Mouse (Mus musculus): ENCODE results near the gene Gm45234. TPM values are rescaled to one million over a fixed set of nuclear protein-coding genes. Genes with fewer than 3 reads are reported as not detected.
A peak's percentile ranks its signal among the peaks of the same experiment; 100 is the strongest.

Gm45234 gene
- polyA plus RNA-seq, 1 experiment from 2014 or later, result not detected

DNA sequence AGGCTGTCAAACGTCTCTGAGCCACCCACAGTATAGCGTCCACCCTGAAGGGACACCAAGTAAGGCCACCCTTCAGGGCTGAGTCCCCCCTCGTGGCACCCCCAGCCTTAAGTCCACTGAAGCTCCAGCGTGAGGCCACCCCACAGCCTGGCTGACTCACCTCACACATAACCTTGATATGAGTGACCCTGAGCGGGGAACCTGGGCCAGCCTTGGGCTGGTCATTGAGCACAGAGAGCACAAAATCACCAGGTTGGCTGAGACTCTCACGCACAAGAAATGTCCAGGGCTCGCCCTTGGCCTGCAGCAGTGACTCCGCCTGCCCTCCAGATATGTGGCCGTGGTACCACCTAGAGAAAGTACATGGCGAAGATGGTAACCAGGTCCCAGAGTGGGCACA is 27.2 kb downstream of the Gm45234 start:
- no peaks in the 10 kb centered on the region for H3K9me3 ChIP-seq (ENCODE audit: control insufficient read depth, low read length)
- no peaks in the 10 kb centered on the region for H3K27me3 ChIP-seq (replicated peaks; ENCODE audit: control insufficient read depth, insufficient read depth, low read length)
- H3K27ac ChIP-seq (replicated peaks; ENCODE audit: low read depth, low read length), result no peak overlapping the region
- no peak overlapping the region for H3K4me3 ChIP-seq (ENCODE audit: low read depth, low read length)
- 85% methylated on average over 10 of the region's 10 CpGs for WGBS
- no peak for DNase-seq (ENCODE audit: low spot score)
- H3K4me2 ChIP-seq (ENCODE audit: low read depth, low read length), result no peak overlapping the region
- no peak overlapping the region for H3K9ac ChIP-seq (ENCODE audit: low read depth, low read length)
- ATAC-seq (ENCODE audit: low read depth), result no peak
- no peaks in the 10 kb centered on the region for H3K4me1 ChIP-seq (ENCODE audit: control insufficient read depth, insufficient read depth, low read length)
- no peaks in the 10 kb centered on the region for H3K36me3 ChIP-seq (ENCODE audit: control insufficient read depth, insufficient read depth, low read length)

DNA sequence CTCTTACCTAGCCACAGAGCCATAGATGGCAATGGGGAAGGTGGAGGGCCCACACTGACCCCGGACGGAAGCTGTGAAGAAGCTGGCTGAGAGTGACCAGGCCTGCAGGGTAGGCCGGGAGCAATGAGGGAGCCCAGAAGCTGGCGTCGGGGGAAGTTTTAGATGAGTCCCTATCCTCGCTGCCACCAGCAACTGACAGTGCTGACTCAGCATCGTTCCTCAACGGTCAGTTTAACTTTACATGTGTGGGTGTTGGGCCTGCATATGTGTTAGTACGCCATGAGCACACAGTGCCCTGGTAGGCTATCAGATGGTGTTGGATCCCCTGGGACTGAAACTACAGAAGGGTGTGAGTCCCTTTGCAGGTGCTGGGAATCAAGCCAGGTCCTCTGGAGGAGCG is 31.3 kb downstream of the Gm45234 start:
- Histone ChIP-seq H3K4me3 (ENCODE audit: low read depth, low read length) (no peak overlapping the region), H3K36me3 (ENCODE audit: control insufficient read depth, insufficient read depth, low read length) (no peaks in the 10 kb centered on the region), H3K9me3 (ENCODE audit: control insufficient read depth, low read length) (no peaks in the 10 kb centered on the region), H3K27ac (replicated peaks; ENCODE audit: low read depth, low read length) (no peak overlapping the region), H3K27me3 (replicated peaks; ENCODE audit: control insufficient read depth, insufficient read depth, low read length) (no peaks in the 10 kb centered on the region), H3K4me1 (ENCODE audit: control insufficient read depth, insufficient read depth, low read length) (no peaks in the 10 kb centered on the region), H3K4me2 (ENCODE audit: low read depth, low read length) (no peak overlapping the region), H3K9ac (ENCODE audit: low read depth, low read length) (no peak overlapping the region)
- no peak for ATAC-seq (ENCODE audit: low read depth)
- 81% methylated on average over 10 of the region's 10 CpGs for WGBS
- no peak for DNase-seq (ENCODE audit: low spot score)

DNA sequence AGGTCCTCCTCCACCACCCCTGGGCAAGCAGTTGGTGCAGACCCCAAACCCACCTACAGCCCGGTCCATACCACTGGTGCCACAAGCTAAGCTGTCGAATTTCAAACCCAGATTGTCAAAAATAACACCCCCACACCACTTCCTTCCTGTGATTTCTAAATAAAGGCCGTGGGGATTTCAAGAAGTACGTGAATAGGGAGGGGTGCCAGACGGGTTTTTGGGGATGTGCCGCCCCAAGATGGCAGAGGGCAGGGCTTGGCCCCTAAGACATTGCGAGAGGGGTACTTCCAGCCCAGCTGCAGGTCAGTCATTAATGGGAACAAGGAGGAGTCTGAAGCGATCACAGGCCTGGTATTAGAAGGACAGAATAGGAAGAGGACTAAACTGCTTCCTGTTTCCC is 32.3 kb downstream of the Gm45234 start:
- no peak overlapping the region for H3K4me2 ChIP-seq (ENCODE audit: low read depth, low read length)
- H3K4me1 ChIP-seq (ENCODE audit: control insufficient read depth, insufficient read depth, low read length), result no peaks in the 10 kb centered on the region
- DNase-seq (ENCODE audit: low spot score) (no peak), ATAC-seq (ENCODE audit: low read depth) (no peak)
- no peaks in the 10 kb centered on the region for H3K27me3 ChIP-seq (replicated peaks; ENCODE audit: control insufficient read depth, insufficient read depth, low read length)
- H3K4me3 ChIP-seq (ENCODE audit: low read depth, low read length), result no peak overlapping the region
- H3K27ac ChIP-seq (replicated peaks; ENCODE audit: low read depth, low read length), result no peak overlapping the region
- H3K36me3 ChIP-seq (ENCODE audit: control insufficient read depth, insufficient read depth, low read length), result no peaks in the 10 kb centered on the region
- 78% methylated on average over 8 of the region's 8 CpGs for WGBS
- no peak overlapping the region for H3K9ac ChIP-seq (ENCODE audit: low read depth, low read length)
- no peaks in the 10 kb centered on the region for H3K9me3 ChIP-seq (ENCODE audit: control insufficient read depth, low read length)

DNA sequence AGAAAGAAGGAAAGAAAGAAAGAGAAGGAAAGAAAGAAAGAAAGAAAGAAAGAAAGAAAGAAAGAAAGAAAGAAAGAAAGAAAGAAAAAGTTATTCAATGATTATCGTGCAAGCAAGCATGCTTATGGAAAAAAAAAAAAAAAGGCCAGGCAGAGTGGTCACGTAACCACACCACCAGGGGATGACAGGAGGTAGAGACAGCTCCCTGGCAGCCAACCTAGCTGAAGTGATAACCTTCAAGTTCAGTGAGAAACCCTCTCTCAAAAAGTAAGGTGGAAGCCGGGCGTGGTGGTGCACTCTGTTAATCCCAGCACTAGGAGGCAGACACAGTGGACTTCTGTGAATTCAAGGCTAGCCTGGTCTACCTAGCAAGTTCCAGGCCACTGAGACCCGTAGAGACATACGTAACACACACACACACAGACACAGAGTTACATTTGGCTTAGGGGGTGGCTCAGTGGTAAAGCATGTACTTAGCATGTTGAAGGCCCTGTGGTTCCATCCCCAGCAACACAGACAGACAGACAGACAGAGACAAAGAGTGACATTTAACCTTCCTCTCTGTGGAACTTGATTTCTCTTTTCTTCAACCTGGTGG is 32.8 kb downstream of the Gm45234 start:
- H3K4me1 ChIP-seq (ENCODE audit: control insufficient read depth, insufficient read depth, low read length), result no peaks in the 10 kb centered on the region
- H3K27ac ChIP-seq (replicated peaks; ENCODE audit: low read depth, low read length), result no peak overlapping the region
- H3K9ac ChIP-seq (ENCODE audit: low read depth, low read length), result no peak overlapping the region
- DNase-seq (ENCODE audit: low spot score) (no peak), ATAC-seq (ENCODE audit: low read depth) (no peak)
- no peak overlapping the region for H3K4me3 ChIP-seq (ENCODE audit: low read depth, low read length)
- H3K27me3 ChIP-seq (replicated peaks; ENCODE audit: control insufficient read depth, insufficient read depth, low read length), result no peaks in the 10 kb centered on the region
- no peak overlapping the region for H3K4me2 ChIP-seq (ENCODE audit: low read depth, low read length)
- 83% methylated on average over 6 of the region's 6 CpGs for whole genome bisulfite sequencing
- no peaks in the 10 kb centered on the region for H3K9me3 ChIP-seq (ENCODE audit: control insufficient read depth, low read length)
- no peaks in the 10 kb centered on the region for H3K36me3 ChIP-seq (ENCODE audit: control insufficient read depth, insufficient read depth, low read length)

DNA sequence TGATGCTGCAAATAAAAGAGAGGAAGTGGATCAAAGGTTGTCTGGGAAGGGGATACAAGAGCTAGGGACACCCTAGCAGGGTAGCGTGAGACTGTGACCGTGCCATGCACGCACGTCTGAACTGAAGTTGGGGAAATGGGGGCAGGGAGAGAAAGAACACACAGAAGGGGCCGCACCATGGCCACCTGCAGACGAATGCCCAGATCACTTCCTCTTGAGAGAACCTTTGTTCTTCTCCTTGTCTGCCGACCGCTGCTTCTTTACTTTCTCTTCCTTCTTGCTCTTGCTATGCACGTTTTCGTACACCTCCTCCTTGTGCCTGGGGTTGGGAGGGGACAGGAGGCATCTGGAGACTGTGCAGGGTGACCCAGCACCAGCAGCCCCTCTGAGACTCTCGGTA is 34.9 kb downstream of the Gm45234 start:
- Histone ChIP-seq H3K9me3 (ENCODE audit: control insufficient read depth, low read length) (no peaks in the 10 kb centered on the region), H3K4me1 (ENCODE audit: control insufficient read depth, insufficient read depth, low read length) (no peaks in the 10 kb centered on the region), H3K36me3 (ENCODE audit: control insufficient read depth, insufficient read depth, low read length) (peaks cover 20% of the 10 kb centered on the region), H3K27me3 (replicated peaks; ENCODE audit: control insufficient read depth, insufficient read depth, low read length) (no peaks in the 10 kb centered on the region), H3K9ac (ENCODE audit: low read depth, low read length) (peak overlapping the region; percentile 16; the same call in 1 of the 2 replicates), H3K4me2 (ENCODE audit: low read depth, low read length) (no peak overlapping the region), H3K27ac (replicated peaks; ENCODE audit: low read depth, low read length) (no peak overlapping the region), H3K4me3 (ENCODE audit: low read depth, low read length) (no peak overlapping the region)
- WGBS, result 69% methylated on average over 11 of the region's 11 CpGs
- ATAC-seq (ENCODE audit: low read depth) (no peak), DNase-seq (ENCODE audit: low spot score) (no peak)

DNA sequence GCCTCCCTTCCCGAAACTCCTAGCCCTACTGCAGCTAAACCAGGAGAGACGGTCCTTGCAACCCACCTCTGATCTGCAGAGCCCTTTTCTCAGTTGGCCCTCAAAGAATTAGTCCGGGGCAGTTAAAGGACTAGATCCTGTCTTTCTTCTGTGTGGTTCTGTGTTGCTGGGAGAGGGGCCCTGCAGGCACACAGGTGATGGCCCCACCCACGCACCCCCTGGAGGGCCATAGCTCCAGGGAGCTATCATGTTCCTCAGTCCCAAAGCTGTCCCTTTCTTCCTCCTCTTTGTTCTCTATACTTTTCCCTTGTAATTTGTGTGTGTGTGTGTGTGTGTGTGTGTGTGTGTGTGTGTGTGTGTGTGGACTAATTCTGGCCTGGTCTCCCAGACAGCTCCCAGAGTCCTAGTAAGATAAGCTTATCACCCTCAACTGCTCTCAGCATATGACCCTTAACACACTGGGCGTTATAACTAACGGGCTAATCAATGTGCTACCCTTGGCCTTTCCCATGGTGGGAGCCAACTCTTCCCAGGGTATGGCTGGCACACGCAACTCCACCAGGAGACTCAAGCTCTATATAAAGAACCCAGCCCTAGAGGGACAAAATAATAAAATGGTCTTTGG is 36.4 kb downstream of the Gm45234 start:
- H3K4me1 ChIP-seq (ENCODE audit: control insufficient read depth, insufficient read depth, low read length), result no peaks in the 10 kb centered on the region
- peak overlapping the region; percentile 80 for H3K27ac ChIP-seq (replicated peaks; ENCODE audit: low read depth, low read length)
- peaks cover 34% of the 10 kb centered on the region for H3K36me3 ChIP-seq (ENCODE audit: control insufficient read depth, insufficient read depth, low read length)
- DNase-seq (ENCODE audit: low spot score) (peak; percentile 55), ATAC-seq (ENCODE audit: low read depth) (peak; percentile 56)
- WGBS, result 71% methylated on average over 7 of the region's 7 CpGs
- peak overlapping the region; percentile 61 for H3K9ac ChIP-seq (ENCODE audit: low read depth, low read length)
- H3K9me3 ChIP-seq (ENCODE audit: control insufficient read depth, low read length), result no peaks in the 10 kb centered on the region
- peak overlapping the region; percentile 37 for H3K4me3 ChIP-seq (ENCODE audit: low read depth, low read length)
- no peaks in the 10 kb centered on the region for H3K27me3 ChIP-seq (replicated peaks; ENCODE audit: control insufficient read depth, insufficient read depth, low read length)
- H3K4me2 ChIP-seq (ENCODE audit: low read depth, low read length), result peak overlapping the region; percentile 28

DNA sequence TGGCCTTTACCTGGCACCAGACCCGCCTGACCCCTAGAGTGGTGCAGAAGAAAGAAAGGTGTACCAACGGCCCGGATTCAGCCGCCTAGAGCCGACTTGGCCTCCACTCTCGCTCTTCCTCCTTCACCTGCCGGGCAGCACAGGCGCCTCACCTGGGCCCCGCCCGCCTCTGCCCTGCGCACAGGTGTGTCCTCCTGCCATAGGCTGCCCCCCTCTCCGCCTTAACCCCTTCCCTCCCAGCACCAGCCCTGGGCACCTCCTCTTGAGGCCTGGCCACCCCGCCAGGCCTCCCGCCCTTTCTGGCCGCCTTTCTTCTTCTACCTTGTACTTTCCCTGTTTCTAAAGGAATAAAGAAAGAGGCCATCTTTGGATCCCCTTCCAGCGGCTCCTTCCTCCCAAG is 37.1 kb downstream of the Gm45234 start:
- Histone ChIP-seq H3K9me3 (ENCODE audit: control insufficient read depth, low read length) (no peaks in the 10 kb centered on the region), H3K27me3 (replicated peaks; ENCODE audit: control insufficient read depth, insufficient read depth, low read length) (no peaks in the 10 kb centered on the region), H3K27ac (replicated peaks; ENCODE audit: low read depth, low read length) (peak overlapping the region; percentile 80), H3K4me2 (ENCODE audit: low read depth, low read length) (peak overlapping the region; percentile 28), H3K9ac (ENCODE audit: low read depth, low read length) (peak overlapping the region; percentile 61), H3K4me3 (ENCODE audit: low read depth, low read length) (peak overlapping the region; percentile 37), H3K4me1 (ENCODE audit: control insufficient read depth, insufficient read depth, low read length) (no peaks in the 10 kb centered on the region), H3K36me3 (ENCODE audit: control insufficient read depth, insufficient read depth, low read length) (peaks cover 41% of the 10 kb centered on the region)
- ATAC-seq (ENCODE audit: low read depth), result peak; percentile 64; the same call in 1 of the 2 replicates
- WGBS, result 58% methylated on average over 12 of the region's 16 CpGs
- DNase-seq (ENCODE audit: low spot score), result peak; percentile 83

DNA sequence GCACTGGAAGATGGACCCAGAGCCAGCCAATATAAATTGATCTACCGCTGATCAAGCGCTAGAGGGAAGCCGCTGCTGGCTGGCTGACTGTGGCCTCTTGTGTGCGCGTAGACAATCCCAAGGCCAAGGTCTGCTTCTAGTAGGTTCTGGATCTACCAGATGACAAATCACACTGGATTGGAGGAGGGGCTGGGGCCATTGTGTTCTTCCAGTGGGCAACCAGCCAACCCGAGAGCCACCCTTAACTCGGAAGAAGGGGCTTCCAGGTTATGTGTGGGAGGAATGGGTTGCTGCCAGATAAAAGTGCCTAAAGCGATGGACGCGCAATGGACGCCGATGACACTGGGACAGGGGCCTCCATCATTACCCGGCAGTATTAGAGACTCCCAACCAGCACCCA is 37.9 kb downstream of the Gm45234 start:
- DNase-seq (ENCODE audit: low spot score) (no peak), ATAC-seq (ENCODE audit: low read depth) (no peak)
- peak overlapping the region; percentile 37 for H3K4me3 ChIP-seq (ENCODE audit: low read depth, low read length)
- peaks cover 5% of the 10 kb centered on the region for H3K4me1 ChIP-seq (ENCODE audit: control insufficient read depth, insufficient read depth, low read length)
- H3K27ac ChIP-seq (replicated peaks; ENCODE audit: low read depth, low read length), result peak overlapping the region; percentile 80
- WGBS, result 69% methylated on average over 13 of the region's 13 CpGs
- peak overlapping the region; percentile 61 for H3K9ac ChIP-seq (ENCODE audit: low read depth, low read length)
- peaks cover 47% of the 10 kb centered on the region for H3K36me3 ChIP-seq (ENCODE audit: control insufficient read depth, insufficient read depth, low read length)
- no peaks in the 10 kb centered on the region for H3K27me3 ChIP-seq (replicated peaks; ENCODE audit: control insufficient read depth, insufficient read depth, low read length)
- peak overlapping the region; percentile 43 for H3K4me2 ChIP-seq (ENCODE audit: low read depth, low read length)
- H3K9me3 ChIP-seq (ENCODE audit: control insufficient read depth, low read length), result no peaks in the 10 kb centered on the region

Measured in embryonic facial prominence, embryonic 14.5 days (tissue).